Mouse (Mus musculus): ENCODE measurements at regions not wholly inside any gene's neighbourhood (a gene's known extent, or its start where the extent isn't known, plus 50 kb on each side); places are given as distances from the start of the nearest gene placed in this dataset.

GRCm38 (mm10) chr1:168007456-168007855 lies 318.4 kb downstream of the Lmx1a start:
- DNase-seq (ENCODE audit: extremely low spot score, low spot score), result no peak

DNA sequence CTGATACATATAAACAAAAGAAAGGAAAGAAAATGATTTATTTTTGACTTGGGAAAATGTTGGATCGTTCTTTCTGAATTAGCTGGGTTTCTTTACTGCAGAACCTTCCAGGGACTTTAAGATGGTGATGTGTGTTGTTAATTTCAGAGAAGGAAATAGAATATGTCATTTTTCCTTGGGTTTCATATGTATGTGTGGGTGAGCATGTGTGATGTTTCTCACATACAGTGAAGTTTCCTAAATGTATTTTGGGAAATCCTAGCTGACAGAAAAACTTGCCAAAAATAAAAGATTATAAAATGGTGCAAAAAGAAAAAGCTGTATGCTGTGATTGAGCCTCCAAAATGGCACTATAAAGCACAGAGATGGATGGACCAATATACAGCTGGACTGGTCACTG lies 319.2 kb downstream of the Lmx1a start:
- DNase-seq (ENCODE audit: extremely low spot score, low spot score), result no peak

DNA sequence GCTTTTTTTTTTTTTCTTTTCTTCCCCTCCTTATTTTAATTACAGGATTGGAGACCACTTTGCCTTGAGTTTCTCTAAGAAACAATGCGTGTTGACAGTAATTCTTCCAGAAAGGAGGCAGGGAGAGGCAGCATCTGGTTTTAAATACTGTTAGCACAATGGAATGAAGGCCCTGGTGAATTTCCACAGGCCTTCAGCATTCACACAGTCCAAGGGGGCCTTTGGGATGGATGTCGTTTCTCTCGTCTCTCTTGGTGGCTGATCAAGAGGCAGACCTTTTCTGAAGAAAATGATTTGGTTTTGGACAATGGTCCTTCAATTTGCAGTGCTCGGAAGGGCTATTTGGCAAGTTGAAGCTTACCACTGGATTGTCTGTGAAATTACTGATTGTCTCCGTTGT lies 321.4 kb downstream of the Lmx1a start:
- DNase-seq (ENCODE audit: extremely low spot score, low spot score), result no peak

GRCm38 (mm10) chr1:168012069-168012468 lies 323.0 kb downstream of the Lmx1a start:
- no peak for DNase-seq (ENCODE audit: extremely low spot score, low spot score)

- DNase-seq (ENCODE audit: extremely low spot score, low spot score), result no peak
Measured at GRCm38 (mm10) chr1:168012611-168013010, 323.6 kb downstream of the Lmx1a start.

GRCm38 (mm10) chr1:168016375-168016890 lies 327.4 kb downstream of the Lmx1a start:
- no peak for DNase-seq (ENCODE audit: extremely low spot score, low spot score)

DNA sequence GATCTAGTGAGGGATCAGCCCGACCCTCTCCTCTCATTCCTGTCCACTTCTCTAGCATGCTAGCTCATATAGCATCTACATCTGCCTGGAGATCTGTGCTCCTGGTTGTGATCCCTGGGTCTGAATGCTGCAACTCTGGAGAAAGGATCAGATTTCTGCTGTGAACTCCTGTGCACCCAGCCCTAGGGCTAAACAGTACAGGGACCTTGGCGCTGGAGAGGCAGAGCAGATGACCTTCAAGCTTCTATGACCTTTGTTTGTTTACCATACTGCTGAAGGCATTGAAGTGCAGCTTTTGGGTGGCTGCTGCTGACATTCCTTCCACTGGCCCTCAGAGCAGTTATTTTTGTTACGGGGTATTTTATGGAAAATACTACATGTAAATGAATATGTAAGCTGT lies 337.4 kb downstream of the Lmx1a start:
- no peak for DNase-seq (ENCODE audit: extremely low spot score, low spot score)

DNA sequence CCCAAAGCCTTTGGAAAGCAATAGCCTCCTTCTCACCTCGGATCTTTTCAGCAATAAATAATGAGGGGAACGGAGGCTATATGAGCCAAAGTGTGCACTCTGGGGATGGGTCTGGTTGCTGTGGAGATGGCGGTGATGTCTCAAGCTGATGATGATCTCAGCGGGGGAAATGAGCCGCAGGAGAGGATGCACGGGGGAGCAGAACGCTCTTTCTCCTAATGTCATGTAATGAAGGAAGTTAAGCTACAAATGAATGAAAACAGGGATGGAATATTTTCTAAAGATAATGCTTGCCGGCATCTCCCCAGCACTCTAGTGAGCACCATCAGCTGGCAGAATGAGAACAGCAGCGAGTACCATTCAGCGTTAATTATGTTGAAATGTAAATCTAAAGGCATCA lies 355.7 kb downstream of the Lmx1a start:
- no peak for DNase-seq (ENCODE audit: extremely low spot score, low spot score)

- DNase-seq (ENCODE audit: extremely low spot score, low spot score), result no peak
Measured at GRCm38 (mm10) chr1:168046347-168046746, 357.3 kb downstream of the Lmx1a start.

GRCm38 (mm10) chr1:168046749-168047148 lies 357.7 kb downstream of the Lmx1a start:
- DNase-seq (ENCODE audit: extremely low spot score, low spot score), result no peak

DNA sequence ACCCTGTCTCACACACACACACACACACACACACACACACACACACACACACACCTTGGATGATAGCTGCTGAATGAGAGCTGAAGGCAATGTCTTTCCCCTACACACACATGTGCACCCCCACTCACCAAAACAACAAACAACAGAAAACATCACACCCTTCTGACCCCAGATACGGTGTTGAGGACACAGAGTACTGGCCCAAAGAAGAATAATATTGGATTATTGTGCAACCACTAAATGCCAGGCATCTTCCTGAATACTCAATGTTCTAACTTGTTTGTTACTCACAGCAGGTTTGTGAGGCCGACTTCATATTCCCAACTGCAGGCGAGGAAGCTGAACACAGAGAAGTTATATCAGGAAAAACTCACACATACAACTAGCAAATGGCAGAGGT lies 360.9 kb downstream of the Lmx1a start:
- DNase-seq (ENCODE audit: extremely low spot score, low spot score), result no peak

- DNase-seq (ENCODE audit: extremely low spot score, low spot score), result peak; percentile 30
Measured at GRCm38 (mm10) chr1:168056479-168056878, 367.4 kb downstream of the Lmx1a start.

GRCm38 (mm10) chr1:168057479-168057878 lies 368.4 kb downstream of the Lmx1a start:
- no peak for DNase-seq (ENCODE audit: extremely low spot score, low spot score)

DNA sequence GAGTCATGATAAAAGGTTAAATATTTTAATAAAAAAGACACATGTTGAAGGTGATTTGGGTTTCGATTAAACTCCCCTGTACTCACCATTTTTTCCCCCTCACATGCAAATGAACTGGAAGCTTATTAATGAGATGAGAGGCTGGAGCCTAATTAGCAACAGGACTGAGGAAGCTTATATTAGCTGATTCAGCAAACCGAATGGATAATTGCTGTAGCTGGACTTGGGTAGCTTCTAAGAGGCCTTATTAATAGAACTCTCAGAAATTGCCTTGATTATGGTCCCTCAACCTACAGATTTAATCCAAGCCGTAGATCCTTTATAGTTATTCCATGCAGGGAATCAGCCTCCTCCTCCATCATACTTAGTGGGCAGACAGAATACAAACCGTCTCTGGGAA lies 369.7 kb downstream of the Lmx1a start:
- no peak for DNase-seq (ENCODE audit: extremely low spot score, low spot score)

DNA sequence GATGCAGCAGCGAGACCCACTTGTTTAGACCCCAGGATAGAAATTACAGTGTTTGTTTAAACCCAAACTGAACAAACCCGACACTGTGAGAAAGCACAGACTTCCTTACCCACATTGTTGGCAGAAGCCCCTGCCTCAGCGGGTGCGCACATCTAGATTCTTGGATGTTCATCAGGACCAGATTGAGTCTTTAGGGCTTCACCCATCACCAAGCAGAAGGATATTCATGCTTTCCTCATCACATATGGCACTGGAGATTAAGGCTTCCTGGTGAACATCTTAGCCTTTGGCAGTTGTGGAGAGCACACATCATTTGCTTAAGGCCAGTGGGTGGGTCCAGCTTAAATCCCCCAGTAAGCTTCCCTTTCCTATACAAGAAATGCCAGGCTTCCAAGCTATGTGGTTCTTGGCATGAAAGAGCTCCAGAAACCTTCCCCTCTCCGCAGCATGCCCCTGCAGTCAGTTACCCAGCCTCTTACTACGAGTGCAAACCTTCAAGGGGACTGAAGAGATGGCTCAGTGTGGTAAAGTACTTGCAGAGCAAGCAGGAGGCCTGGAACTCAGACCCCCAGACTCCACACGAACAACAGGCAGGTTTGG lies 367.9 kb downstream of the Pbx1 start:
- DNase-seq (ENCODE audit: extremely low spot score, low spot score), result no peak

DNA sequence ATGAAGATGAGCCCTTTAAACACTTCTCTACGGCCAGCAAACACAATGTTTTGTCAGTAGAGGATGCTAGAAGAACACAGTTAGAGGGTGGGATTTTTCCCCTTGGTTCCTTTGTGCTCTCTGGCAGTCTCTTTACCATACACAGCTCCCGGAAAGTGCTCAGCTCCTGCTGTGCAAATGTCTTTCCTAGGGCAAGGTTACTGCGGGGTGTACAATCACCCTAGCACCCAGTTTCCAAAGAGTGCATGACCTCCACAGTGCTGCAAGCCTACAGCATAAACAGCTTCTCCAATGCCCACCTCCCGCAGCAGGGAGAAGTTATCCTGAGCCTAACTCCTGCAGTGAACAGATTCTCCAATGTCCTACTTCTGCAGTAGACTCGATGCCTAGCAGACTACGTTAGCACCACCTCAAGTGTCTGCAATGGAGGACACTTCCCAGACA lies 366.4 kb downstream of the Pbx1 start:
- DNase-seq (ENCODE audit: extremely low spot score, low spot score), result no peak

DNA sequence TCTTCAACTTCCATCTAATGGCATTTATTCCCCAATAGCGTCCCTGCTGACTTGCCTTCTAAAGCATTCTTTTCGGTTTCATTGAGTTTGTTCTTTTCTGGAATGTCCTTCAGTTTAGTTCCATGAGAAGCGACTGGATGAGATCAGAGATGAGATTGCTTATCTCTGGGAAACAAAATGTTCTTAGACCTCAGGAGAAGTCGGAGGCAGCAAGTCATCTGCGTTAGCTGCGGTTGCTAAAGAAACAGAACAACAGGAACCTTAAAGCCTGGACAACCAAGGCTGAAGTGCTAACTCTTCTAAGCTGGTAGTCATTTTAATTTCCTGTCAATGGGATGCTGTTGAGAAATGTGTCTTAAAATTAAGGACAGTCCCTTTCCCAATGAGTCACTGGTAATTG lies 365.3 kb downstream of the Pbx1 start:
- DNase-seq (ENCODE audit: extremely low spot score, low spot score), result no peak

GRCm38 (mm10) chr1:168068003-168068919 lies 363.8 kb downstream of the Pbx1 start:
- no peak for DNase-seq (ENCODE audit: extremely low spot score, low spot score)

DNA sequence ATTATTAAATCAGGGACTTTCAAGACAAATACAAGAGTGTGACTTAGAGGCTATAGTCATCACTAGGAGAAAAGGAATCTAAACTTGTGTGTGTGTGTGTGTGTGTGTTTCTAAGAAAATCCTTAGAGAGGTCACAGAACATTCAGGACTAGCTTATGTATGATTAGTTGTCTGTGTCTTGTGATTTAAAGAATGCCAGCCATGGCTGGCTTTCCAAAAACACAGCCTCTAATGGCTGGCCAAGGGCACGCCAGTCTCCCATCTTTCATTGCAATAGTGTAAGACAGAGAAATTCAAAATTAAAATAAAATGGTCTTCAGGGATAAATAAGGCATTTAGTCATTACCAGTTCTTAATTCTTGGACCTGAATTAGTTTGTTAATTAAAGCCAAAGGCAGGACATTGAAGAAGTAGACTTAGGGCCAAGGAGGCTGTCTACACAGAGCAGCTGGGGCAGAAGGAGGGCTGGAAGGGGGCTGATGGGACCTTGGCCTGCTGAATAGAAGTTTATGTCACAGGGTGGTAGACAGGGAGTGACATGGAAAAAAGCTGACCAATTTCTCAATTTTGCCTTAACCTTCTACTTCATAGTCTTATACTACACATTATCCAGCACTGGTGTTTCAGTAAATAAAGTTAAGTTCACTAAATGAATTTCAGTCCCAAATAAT lies 363.0 kb downstream of the Pbx1 start:
- DNase-seq (ENCODE audit: extremely low spot score, low spot score), result no peak
